Mouse (Mus musculus) limb, embryonic 12.5 days (tissue): ENCODE measurements at regions not wholly inside any gene's neighbourhood (a gene's known extent, or its start where the extent isn't known, plus 50 kb on each side); places are given as distances from the start of the nearest gene placed in this dataset.

Experiments used
- ATAC-seq: fragments of 200-750 bp; cut with Nextera tagmentation; 2 replicates; pipeline ENCODE4 v1.8.0; 2017; ENCODE audit warnings: low read depth, moderate TSS enrichment; ENCODE audit not compliant: insufficient number of reproducible peaks, insufficient read depth, low FRiP score, low TSS enrichment
- H3K27ac ChIP-seq: fragments of 300-500 bp; sonication (generic); 2 replicates; pipeline ENCODE4 v1.5.1; 2016; ENCODE audit warnings: mild to moderate bottlenecking, moderate library complexity
- H3K27me3 ChIP-seq: fragments of 300-500 bp; sonication (generic); 2 replicates; pipeline ENCODE4 v1.6.1; 2016; ENCODE audit warnings: mild to moderate bottlenecking, moderate library complexity
- H3K36me3 ChIP-seq: fragments of 300-500 bp; sonication (generic); 2 replicates; pipeline ENCODE4 v1.6.1; 2016; ENCODE audit warnings: mild to moderate bottlenecking, moderate library complexity
- H3K4me1 ChIP-seq: fragments of 300-500 bp; sonication (generic); replicated peaks from 2 replicates; pipeline ENCODE4 v1.6.1; 2016
- H3K4me2 ChIP-seq: fragments of 300-500 bp; sonication (generic); 2 replicates; pipeline ENCODE4 v1.6.1; 2016; ENCODE audit warnings: mild to moderate bottlenecking, moderate library complexity
- H3K4me3 ChIP-seq: fragments of 300-500 bp; sonication (generic); replicated peaks from 2 replicates; pipeline ENCODE4 v1.5.1; 2016; ENCODE audit warnings: mild to moderate bottlenecking
- H3K9ac ChIP-seq: fragments of 300-500 bp; sonication (generic); replicated peaks from 2 replicates; pipeline ENCODE4 v1.6.1; 2016; ENCODE audit warnings: mild to moderate bottlenecking, moderate library complexity
- H3K9me3 ChIP-seq: fragments of 300-500 bp; sonication (generic); 2 replicates; pipeline ENCODE4 v1.6.1; 2016; ENCODE audit warnings: mild to moderate bottlenecking, moderate library complexity
- WGBS: fragments of 180-500 bp; shearing (Covaris S2); methylation state at CpG from one replicate; pipeline ENCODE4 v1.1.7; 2016; 5-methylcytosine and 5-hydroxymethylcytosine counted together

DNA sequence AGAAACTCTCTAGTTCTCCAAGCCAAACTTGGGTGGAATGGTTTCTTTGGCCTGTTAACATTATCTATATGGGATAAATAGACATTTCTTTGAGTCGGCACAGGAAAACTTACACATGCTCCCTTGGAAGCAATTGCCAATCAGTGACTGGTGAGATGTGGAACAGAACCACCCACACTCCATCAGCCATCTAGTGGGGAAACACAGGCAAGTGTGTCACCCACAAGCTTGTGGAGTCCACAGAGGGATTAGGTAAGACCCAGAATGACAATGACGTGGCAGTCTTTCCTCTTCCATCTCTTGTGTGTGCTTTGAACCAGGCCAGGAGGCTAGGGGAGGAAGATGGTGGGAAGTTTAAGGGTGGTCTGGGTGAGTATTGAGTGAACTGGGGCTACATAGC, 257.5 kb upstream of the Gadl1 start:
- Histone ChIP-seq H3K4me3 (no peak overlapping the region), H3K36me3 (no peaks in the 10 kb centered on the region), H3K27ac (no peak overlapping the region), H3K9me3 (no peaks in the 10 kb centered on the region), H3K9ac (no peak overlapping the region), H3K4me2 (no peak overlapping the region), H3K4me1 (peaks cover 10% of the 10 kb centered on the region), H3K27me3 (no peaks in the 10 kb centered on the region)
- WGBS: 91% methylated on average over 2 of the region's 2 CpGs
- ATAC-seq: no peak

- no peak overlapping the region for H3K4me3 ChIP-seq
- no peak overlapping the region for H3K9ac ChIP-seq
- peaks cover 15% of the 10 kb centered on the region for H3K4me1 ChIP-seq
- H3K27me3 ChIP-seq: no peaks in the 10 kb centered on the region
- WGBS: 92% methylated on average over 5 of the region's 5 CpGs
- H3K36me3 ChIP-seq: no peaks in the 10 kb centered on the region
- no peak for ATAC-seq
- H3K9me3 ChIP-seq: no peaks in the 10 kb centered on the region
- no peak overlapping the region for H3K4me2 ChIP-seq
- H3K27ac ChIP-seq: no peak overlapping the region
These were observed 256.1 kb upstream of the Gadl1 start for GRCm38 (mm10) chr9:115653116-115653515.

DNA sequence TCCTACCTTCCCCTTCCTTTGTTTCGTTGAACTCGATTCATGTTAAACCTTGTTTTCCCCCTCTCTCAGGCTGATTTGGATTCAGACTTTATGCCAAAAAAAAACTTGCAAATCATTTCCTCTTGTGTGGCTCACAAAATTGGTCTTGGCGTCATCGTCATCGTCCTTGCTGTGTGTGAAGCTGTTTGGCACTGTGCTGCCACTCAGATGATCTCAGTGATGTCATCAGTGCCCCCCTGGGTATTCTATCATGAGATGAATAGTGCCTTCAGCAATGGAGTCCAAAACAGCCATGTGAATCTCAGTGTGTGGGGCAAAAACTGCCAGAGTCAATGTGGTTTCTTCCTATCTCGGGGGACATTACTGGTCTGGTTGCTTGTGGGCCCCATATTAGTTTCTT, 254.3 kb upstream of the Gadl1 start:
- WGBS: 91% methylated on average over 6 of the region's 6 CpGs

DNA sequence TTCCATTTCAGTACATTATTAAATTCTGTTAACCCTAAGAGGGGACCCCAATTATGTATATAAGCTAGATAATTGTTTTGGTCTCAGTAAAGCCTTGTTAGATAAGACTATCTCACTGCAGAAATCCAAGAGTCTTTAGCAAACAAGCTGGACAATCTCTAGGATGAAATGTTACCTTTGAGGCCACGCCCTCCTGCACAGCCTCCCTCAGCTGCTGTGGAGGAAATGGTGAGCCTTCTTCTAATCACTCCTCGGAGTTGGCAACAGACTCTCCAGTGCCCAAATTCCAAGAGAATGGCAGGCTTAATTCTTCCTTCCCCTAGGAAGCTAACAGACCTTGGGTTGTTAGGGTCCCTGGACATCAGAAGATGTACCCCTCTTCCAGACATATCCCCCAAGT, 252.7 kb upstream of the Gadl1 start:
- H3K36me3 ChIP-seq: no peaks in the 10 kb centered on the region
- no peak overlapping the region for H3K9ac ChIP-seq
- no peak overlapping the region for H3K4me3 ChIP-seq
- ATAC-seq: no peak
- no peak overlapping the region for H3K4me2 ChIP-seq
- peaks cover 8% of the 10 kb centered on the region for H3K4me1 ChIP-seq
- WGBS: 57% methylated on average over 2 of the region's 2 CpGs
- no peaks in the 10 kb centered on the region for H3K27me3 ChIP-seq
- H3K9me3 ChIP-seq: 0 out of 2 replicates have a peak, but pooled peaks cover 6% of the 10 kb centered on the region
- H3K27ac ChIP-seq: no peak overlapping the region

More for the DNA sequence above, 254.3 kb upstream of the Gadl1 start:
- Histone ChIP-seq H3K27ac (no peak overlapping the region), H3K4me1 (peaks cover 8% of the 10 kb centered on the region), H3K4me3 (no peak overlapping the region), H3K4me2 (no peak overlapping the region), H3K9ac (no peak overlapping the region), H3K27me3 (no peaks in the 10 kb centered on the region), H3K36me3 (no peaks in the 10 kb centered on the region), H3K9me3 (0 out of 2 replicates have a peak, but pooled peaks cover 6% of the 10 kb centered on the region)
- ATAC-seq: no peak

- Histone ChIP-seq H3K4me2 (no peak overlapping the region), H3K27me3 (no peaks in the 10 kb centered on the region), H3K9me3 (0 out of 2 replicates have a peak, but pooled peaks cover 6% of the 10 kb centered on the region), H3K27ac (no peak overlapping the region), H3K36me3 (no peaks in the 10 kb centered on the region), H3K4me1 (peaks cover 8% of the 10 kb centered on the region), H3K9ac (no peak overlapping the region), H3K4me3 (no peak overlapping the region)
- no peak for ATAC-seq
- WGBS: 59% methylated on average over 4 of the region's 4 CpGs
These were observed 252.1 kb upstream of the Gadl1 start for GRCm38 (mm10) chr9:115656994-115657713.

DNA sequence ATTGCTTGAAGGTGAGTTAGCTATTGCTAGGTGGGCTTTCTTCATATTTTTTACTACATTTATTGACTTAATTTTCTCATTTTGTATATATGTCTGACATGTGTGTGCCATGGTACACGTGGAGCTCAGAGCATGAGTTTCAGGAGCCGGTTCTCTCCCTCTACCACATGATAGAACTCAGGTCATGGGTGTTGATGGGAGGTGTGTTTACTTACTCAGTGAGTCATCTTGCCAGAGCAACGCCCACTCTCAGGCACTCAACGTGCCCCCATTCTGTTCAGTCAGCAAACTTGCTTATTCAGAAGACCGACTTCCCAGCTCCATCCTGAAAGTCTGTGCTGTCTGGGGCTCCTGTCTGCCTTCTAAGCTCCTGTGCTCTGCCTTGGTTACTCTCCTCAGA, 250.8 kb upstream of the Gadl1 start:
- ATAC-seq: no peak
- H3K4me2 ChIP-seq: no peak overlapping the region
- WGBS: 92% methylated on average over 5 of the region's 5 CpGs
- H3K4me1 ChIP-seq: peaks cover 8% of the 10 kb centered on the region
- H3K4me3 ChIP-seq: no peak overlapping the region
- H3K9ac ChIP-seq: no peak overlapping the region
- H3K9me3 ChIP-seq: 0 out of 2 replicates have a peak, but pooled peaks cover 6% of the 10 kb centered on the region
- H3K27me3 ChIP-seq: no peaks in the 10 kb centered on the region
- H3K36me3 ChIP-seq: no peaks in the 10 kb centered on the region
- no peak overlapping the region for H3K27ac ChIP-seq

- Histone ChIP-seq H3K36me3 (no peaks in the 10 kb centered on the region), H3K9me3 (0 out of 2 replicates have a peak, but pooled peaks cover 6% of the 10 kb centered on the region), H3K4me2 (no peak overlapping the region), H3K4me3 (no peak overlapping the region), H3K27me3 (no peaks in the 10 kb centered on the region), H3K27ac (no peak overlapping the region), H3K4me1 (peaks cover 8% of the 10 kb centered on the region), H3K9ac (no peak overlapping the region)
- WGBS: 81% methylated on average over 1 of the region's 1 CpGs
- no peak for ATAC-seq
These were observed 248.9 kb upstream of the Gadl1 start for GRCm38 (mm10) chr9:115660371-115660770.

DNA sequence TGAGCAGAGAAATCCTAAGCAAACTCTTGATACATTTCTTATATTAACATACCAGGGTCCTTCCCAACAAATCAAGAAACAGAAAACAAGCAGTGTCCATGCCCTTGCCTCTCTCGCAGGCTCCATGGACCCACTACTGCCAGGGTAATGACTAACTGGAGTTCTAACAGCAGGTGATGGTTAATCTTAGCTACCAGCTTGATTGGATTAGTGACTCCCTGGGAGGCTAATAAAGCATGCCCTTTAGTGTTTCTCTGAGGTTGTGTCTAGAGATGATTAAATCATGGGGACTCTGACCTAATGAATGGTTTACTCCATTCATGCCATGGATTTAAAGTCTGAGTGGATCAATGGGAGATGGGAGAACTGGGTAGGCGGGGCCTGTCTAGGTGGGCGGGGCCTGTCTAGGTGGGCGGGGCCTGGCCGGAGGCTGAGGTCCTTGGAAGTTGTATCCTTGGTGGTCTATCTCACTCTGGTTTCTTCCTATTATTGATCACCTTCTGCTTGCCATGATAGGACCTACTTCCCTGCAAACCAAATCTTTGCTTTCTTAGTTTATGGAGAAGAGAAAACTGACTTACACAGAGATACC, 247.3 kb upstream of the Gadl1 start:
- 0 out of 2 replicates have a peak, but pooled peaks cover 6% of the 10 kb centered on the region for H3K9me3 ChIP-seq
- H3K4me3 ChIP-seq: no peak overlapping the region
- WGBS: 59% methylated on average over 5 of the region's 5 CpGs
- peaks cover 2% of the 10 kb centered on the region for H3K4me1 ChIP-seq
- H3K27me3 ChIP-seq: no peaks in the 10 kb centered on the region
- no peaks in the 10 kb centered on the region for H3K36me3 ChIP-seq
- H3K27ac ChIP-seq: no peak overlapping the region
- no peak overlapping the region for H3K9ac ChIP-seq
- ATAC-seq: no peak
- H3K4me2 ChIP-seq: no peak overlapping the region

- Histone ChIP-seq H3K4me1 (no peaks in the 10 kb centered on the region), H3K4me3 (no peak overlapping the region), H3K9me3 (no peaks in the 10 kb centered on the region), H3K27ac (no peak overlapping the region), H3K4me2 (no peak overlapping the region), H3K9ac (no peak overlapping the region), H3K36me3 (no peaks in the 10 kb centered on the region), H3K27me3 (no peaks in the 10 kb centered on the region)
- WGBS: 59% methylated on average over 5 of the region's 5 CpGs
- ATAC-seq: no peak
These were observed 243.8 kb upstream of the Gadl1 start for GRCm38 (mm10) chr9:115665337-115666004.

GRCm38 (mm10) chr9:115666530-115666929, 242.7 kb upstream of the Gadl1 start:
- ATAC-seq: no peak
- H3K4me2 ChIP-seq: no peak overlapping the region
- H3K9me3 ChIP-seq: no peaks in the 10 kb centered on the region
- H3K9ac ChIP-seq: no peak overlapping the region
- H3K27me3 ChIP-seq: no peaks in the 10 kb centered on the region
- H3K4me1 ChIP-seq: no peaks in the 10 kb centered on the region
- no peak overlapping the region for H3K4me3 ChIP-seq
- 84% methylated on average over 3 of the region's 3 CpGs for WGBS
- H3K27ac ChIP-seq: no peak overlapping the region
- no peaks in the 10 kb centered on the region for H3K36me3 ChIP-seq

- Histone ChIP-seq H3K9ac (no peak overlapping the region), H3K4me1 (peaks cover 7% of the 10 kb centered on the region; the same call in 1 of the 2 replicates), H3K4me3 (no peak overlapping the region), H3K9me3 (no peaks in the 10 kb centered on the region), H3K27me3 (no peaks in the 10 kb centered on the region), H3K27ac (no peak overlapping the region), H3K4me2 (no peak overlapping the region), H3K36me3 (no peaks in the 10 kb centered on the region)
- WGBS: 75% methylated on average over 9 of the region's 9 CpGs
- no peak for ATAC-seq
These were observed 228.3 kb upstream of the Gadl1 start for GRCm38 (mm10) chr9:115680703-115681576.
